Mouse (Mus musculus) left cerebral cortex, postnatal 25 days (tissue): ENCODE results near the gene Kdm6b. TPM values are rescaled to one million over a fixed set of nuclear protein-coding genes. Genes with fewer than 3 reads are reported as not detected.
A peak's percentile ranks its signal among the peaks of the same experiment; 100 is the strongest.

Experiments
- DNase-seq, 2 experiments: peaks; one replicate each; pipeline ENCODE4 v3.0.0; 2022; ENCODE audit warnings: low spot score in 2 of 2, mixed read lengths in 1 of 2
- intact Hi-C: fragments of 180-260 bp; cut with DNase I; formaldehyde crosslinking; loops from one replicate; pipeline ENCODE4 v1.15.1; 2025
- total RNA-seq, 2 experiments: library from RNA; stranded (reverse); gene quantifications; 2 replicates each; pipeline ENCODE4 v1.2.3; 2021

The Kdm6b gene
- total RNA-seq, result 10 to 100 TPM; 23.3 to 25.3 TPM

GRCm38 (mm10) chr11:69413221-69414181, at the start of gene Kdm6b:
Kdm6b (minus strand) TSS chr11:69413675.
- DNase-seq, result peak; percentile 67 to 70
- intact Hi-C loops, result no loop called here

- no peak for DNase-seq
- intact Hi-C loops, result no loop called here
Measured at GRCm38 (mm10) chr11:69461568-69461967, 48.1 kb upstream of the Kdm6b start.

- intact Hi-C loops, result no loop called here
- no peak for DNase-seq
Measured at GRCm38 (mm10) chr11:69459883-69460282, 46.4 kb upstream of the Kdm6b start.

- DNase-seq, result peak in 1 of 2 experiments; percentile 10
- intact Hi-C loops, result no loop called here
Measured at GRCm38 (mm10) chr11:69457006-69457579, 43.6 kb upstream of the Kdm6b start.

DNA sequence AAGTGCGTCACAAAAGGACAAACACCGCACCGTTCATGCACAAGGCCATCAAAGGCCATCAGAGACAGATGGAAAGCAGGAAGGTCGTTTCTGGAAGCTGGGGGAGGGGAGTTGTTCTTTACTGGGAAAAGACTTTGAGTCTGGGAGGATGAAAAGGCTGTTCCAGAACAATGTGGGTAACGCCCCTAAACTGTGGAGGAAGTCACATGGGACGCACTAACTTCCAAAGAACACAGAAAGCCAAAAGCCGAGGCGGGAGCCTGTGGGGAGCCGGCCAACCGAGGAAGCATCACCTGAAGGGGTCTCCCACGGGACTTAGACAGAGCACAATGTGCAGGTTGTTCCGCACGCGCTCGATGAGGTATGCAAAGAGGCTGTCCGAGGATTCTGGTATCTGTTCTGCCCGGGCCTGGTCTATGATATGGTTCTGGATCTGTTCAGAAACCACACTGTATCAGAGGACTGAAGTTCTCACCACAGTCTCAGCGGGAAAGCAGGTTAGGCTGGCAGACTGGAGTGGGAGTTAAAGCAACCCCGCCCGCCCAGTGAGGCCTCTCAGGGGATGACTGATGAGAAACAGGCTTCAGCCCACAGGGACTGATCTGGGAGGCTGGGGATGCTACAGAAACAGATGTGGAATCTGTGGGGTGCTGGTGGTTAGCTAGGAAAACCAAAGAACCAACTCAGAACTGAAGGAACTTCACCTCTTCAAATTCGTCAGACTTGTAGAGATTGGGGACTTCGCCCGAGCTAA, 38.8 kb upstream of the Kdm6b start:
- peak in 1 of 2 experiments; percentile 47 for DNase-seq
- intact Hi-C loops, result no loop called here

- intact Hi-C loops, result no loop called here
- no peak for DNase-seq
Measured at GRCm38 (mm10) chr11:69447299-69447698, 33.8 kb upstream of the Kdm6b start.

GRCm38 (mm10) chr11:69443328-69443727, 29.9 kb upstream of the Kdm6b start:
- intact Hi-C loops, result no loop called here
- DNase-seq, result no peak

GRCm38 (mm10) chr11:69437291-69437690, 23.8 kb upstream of the Kdm6b start:
- no peak for DNase-seq
- intact Hi-C loops, result no loop called here

DNA sequence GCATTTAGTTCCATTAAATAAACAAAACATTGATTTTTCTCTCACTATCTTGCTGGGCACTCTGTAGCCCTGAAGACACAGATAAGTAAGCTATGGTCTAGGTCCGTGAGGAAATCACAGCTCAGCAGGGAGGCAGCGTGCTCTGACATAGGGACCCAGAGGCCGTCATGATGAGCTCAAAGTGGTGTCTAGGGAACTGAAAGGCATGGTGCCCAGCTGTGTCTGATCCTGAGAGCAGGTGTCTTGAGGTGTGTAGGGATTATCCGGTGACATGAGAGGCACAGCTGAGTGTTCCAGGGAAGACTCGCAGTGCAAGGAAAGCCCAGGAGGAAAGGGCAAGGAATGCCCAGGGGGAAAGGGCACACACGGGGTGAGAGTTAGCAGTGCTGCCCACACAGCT, 19.7 kb upstream of the Kdm6b start:
- intact Hi-C loops, result loop anchor here (2.0 kb wide), 1 partner anchor 32 kb away; no protein-coding TSS in a partner anchor

DNA sequence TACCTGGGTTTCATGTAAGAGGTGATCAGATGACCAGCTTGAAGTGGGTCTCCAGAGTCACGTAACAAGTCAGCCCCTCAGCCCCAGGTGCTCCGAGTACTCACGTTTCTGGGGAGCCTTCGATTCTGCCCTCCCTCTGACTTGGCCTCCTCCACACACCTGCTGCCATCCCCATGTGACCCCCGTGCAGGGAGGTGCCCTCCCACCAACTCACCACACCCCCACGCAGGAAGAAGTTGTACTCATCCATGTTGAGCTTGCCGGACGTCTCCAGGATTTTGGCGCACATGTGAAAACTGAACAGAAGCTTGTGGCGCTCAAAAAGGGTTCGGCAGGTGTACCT, 19.1 kb upstream of the Kdm6b start:
- DNase-seq, result no peak
- intact Hi-C loops, result loop anchor here (2.0 kb wide), 1 partner anchor 32 kb away; no protein-coding TSS in a partner anchor

More for the DNA sequence above, 19.7 kb upstream of the Kdm6b start:
- no peak for DNase-seq

DNA sequence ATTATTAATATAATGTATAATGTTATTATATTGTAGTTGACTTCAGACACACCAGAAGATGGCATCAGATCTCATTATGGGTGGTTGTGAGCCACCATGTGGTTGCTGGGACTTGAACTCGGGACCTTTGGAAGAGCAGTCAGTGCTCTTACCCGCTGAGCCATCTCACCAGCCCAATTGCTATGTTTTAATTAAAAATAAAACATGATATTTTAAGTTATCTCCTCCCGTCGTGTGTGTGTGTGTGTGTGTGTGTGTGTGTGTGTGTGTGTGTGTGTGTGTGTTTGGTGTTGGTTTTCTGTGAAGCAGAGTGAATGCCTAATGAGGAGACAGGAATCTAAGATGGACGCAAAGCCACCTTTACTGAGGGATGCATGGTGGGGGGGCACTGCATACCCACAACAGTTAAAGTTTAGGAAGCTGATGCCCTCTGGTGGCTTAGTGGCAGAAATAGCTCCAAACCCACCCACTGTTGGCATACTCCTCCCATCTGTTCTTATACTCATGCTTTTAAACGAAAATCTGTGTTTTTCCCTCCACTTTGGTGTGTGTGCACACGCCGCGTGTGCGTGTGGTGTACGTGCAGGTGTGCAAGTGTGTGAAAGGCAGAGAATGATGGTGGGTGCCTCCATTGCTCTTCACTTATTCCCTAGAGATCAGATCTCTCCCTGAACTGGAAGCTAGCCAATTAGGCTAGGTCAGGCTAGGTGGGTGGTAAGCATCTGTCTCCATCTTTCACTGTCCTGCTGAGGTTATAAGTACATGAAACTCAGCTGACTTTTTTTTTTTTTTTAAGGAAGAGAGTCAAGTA, 18.6 kb upstream of the Kdm6b start:
- intact Hi-C loops, result loop anchor here (2.0 kb wide), 1 partner anchor 31 kb away; no protein-coding TSS in a partner anchor

GRCm38 (mm10) chr11:69430631-69431030, 17.2 kb upstream of the Kdm6b start:
- DNase-seq, result no peak
- intact Hi-C loops, result no loop called here

More for the DNA sequence above, 18.6 kb upstream of the Kdm6b start:
- peak; percentile 76 to 84 for DNase-seq

- intact Hi-C loops, result no loop called here
- DNase-seq, result peak in 1 of 2 experiments; percentile 19
Measured at GRCm38 (mm10) chr11:69429313-69429712, 15.8 kb upstream of the Kdm6b start.

DNA sequence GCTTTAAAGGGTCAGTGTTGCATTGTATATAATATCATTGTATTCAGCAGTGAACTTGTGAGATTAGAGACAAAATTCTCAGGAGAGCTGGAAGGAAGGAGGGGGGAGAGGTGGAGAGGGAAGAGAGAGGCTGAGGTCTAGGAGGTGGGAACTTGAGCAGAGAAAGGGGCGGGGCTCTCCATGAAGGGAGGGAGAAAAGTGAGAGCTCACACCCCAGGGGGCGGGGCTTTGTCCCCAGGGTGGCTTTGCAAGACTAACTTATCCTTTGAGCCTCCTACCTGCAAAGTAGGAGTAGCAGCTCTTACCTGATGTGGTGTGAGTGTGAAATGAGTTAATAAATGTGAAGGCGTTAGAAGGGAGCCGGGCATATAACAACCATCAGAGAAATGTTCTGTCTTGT, 15.3 kb upstream of the Kdm6b start:
- intact Hi-C loops, result no loop called here
- DNase-seq, result no peak

GRCm38 (mm10) chr11:69426246-69426645, 12.8 kb upstream of the Kdm6b start:
- DNase-seq, result no peak
- intact Hi-C loops, result no loop called here

DNA sequence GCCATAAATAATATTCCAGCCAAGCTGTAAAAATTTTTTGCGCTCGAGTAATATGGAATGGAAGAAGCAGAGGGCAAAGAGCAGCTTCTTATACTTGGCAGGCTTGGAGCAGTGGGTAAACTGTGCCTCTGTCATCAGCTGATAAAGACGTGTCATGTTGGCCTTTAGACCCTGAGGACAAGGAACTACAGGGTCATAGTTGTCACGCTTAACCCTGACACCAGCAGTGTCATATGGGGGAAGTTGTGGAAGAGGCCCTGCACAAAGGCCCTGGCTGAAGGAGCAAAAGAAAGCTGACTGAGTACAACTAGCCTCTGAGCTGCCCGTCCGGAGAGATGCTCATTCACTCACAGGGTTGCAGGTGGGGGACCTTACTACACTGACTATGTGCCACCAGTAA, 10.4 kb upstream of the Kdm6b start:
- intact Hi-C loops, result no loop called here
- DNase-seq, result no peak

DNA sequence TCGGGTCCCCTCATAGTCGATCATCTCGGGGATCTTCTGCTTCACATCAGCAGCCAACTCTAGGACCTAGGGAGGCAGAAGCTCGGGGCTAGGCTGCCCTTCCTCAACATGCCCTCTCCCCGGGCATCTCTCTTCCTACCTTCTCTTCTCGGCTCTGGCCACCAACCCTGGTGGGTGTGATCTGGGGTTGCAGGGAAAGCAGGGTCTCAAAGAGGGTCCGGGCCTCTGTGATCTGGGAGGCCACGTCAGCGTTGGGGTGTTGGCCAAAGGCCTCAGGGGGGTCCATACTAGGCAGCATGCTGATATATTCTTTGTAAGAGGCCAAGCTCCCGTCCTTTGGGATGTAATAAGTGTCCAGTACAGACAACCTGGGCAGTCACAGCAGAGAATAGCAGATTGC, 9.4 kb upstream of the Kdm6b start:
- no peak for DNase-seq
- intact Hi-C loops, result no loop called here

DNA sequence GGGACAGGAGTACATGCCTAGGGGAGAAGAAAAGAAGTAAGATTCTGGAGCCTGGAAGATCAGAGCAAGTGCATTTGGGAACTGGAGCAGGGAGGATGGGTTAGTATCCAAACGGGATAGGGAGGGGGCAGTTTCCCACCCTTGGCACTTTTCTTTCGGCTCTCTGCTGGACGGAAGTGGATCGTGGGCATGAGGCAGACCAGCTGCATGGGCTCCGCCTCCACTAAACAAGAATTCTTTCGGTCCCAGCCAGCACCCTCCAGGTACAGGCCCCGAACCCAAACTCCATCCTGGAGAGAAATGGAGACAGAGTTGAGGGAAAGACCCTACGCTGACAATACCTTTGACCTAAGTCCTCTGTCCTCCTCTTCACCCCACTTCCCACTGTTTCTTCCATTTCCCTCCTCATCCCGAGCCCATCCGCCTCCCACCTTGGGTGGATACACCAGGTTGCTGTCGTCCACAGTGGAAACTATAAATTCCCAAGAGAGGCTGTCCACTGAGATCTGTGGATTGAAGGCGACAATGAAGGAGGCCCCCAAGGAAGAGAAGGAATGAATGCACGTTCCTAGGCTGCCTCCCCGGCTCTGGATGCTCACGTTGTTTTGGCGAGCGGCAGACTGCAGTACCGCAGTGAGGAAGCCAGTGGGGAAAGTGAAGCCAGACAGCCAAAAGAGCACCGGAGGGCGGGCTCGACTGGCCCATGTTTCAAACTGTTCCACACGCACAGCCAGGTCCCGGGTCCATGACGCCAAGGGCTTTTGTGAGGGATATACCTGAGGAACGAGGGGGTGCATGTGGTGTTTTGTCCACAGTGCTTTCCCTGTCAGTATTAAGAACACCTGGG, 7.9 kb upstream of the Kdm6b start:
- intact Hi-C loops, result no loop called here
- no peak for DNase-seq
